In genomic region chr6:38492550-38492949, GRCm38 (mm10) we compare ENCODE assay signal across 9 mouse cellular contexts. TPM values are rescaled to one million over a fixed set of nuclear protein-coding genes. Genes with fewer than 3 reads are reported as not detected.
DNase-seq lines count a peak whose midpoint lies in the region; ATAC-seq lines count a peak whose summit lies in the region.
"Had no signal": no experiment of that assay in that cellular context is flagged by ENCODE, and none has a peak within 500 bp of the region (broad histone marks: within the 10 kb centered on the region; RNA-seq: fewer than 3 reads in every experiment).

No protein-coding gene starts in this region.

- H3K27ac ChIP-seq in forebrain, embryonic 14.5 days (ENCODE audit: low read depth, low read length), result no peak overlapping the region
- H3K27ac ChIP-seq in forebrain, embryonic 15.5 days (replicated peaks), result no peak overlapping the region
- no peak overlapping the region for H3K27ac ChIP-seq in neural tube, embryonic 15.5 days (replicated peaks)
- H3K27ac ChIP-seq: stomach, embryonic 15.5 days had no signal

- no peak overlapping the region for H3K4me2 ChIP-seq in forebrain, embryonic 14.5 days (ENCODE audit: low read length)
- no peak overlapping the region for H3K4me2 ChIP-seq in forebrain, embryonic 15.5 days (replicated peaks)
- no peak overlapping the region for H3K4me2 ChIP-seq in neural tube, embryonic 15.5 days
- H3K4me2 ChIP-seq: stomach, embryonic 15.5 days had no signal

- H3K4me1 ChIP-seq in forebrain, embryonic 14.5 days (ENCODE audit: control insufficient read depth, insufficient read depth, low read length), result no peaks in the 10 kb centered on the region
- no peaks in the 10 kb centered on the region for H3K4me1 ChIP-seq in forebrain, embryonic 15.5 days
- no peaks in the 10 kb centered on the region for H3K4me1 ChIP-seq in neural tube, embryonic 15.5 days
- H3K4me1 ChIP-seq: stomach, embryonic 15.5 days had no signal

- no peaks in the 10 kb centered on the region for H3K9me3 ChIP-seq in forebrain, embryonic 14.5 days (replicated peaks; ENCODE audit: control insufficient read depth, low read length)
- no peaks in the 10 kb centered on the region for H3K9me3 ChIP-seq in forebrain, embryonic 15.5 days
- no peaks in the 10 kb centered on the region for H3K9me3 ChIP-seq in neural tube, embryonic 15.5 days (replicated peaks)
- H3K9me3 ChIP-seq: stomach, embryonic 15.5 days had no signal

- H3K4me3 ChIP-seq in forebrain, embryonic 14.5 days (ENCODE audit: low read depth, low read length), result no peak overlapping the region
- no peak overlapping the region for H3K4me3 ChIP-seq in forebrain, embryonic 15.5 days
- H3K4me3 ChIP-seq in neural tube, embryonic 15.5 days (replicated peaks), result no peak overlapping the region
- H3K4me3 ChIP-seq: stomach, embryonic 15.5 days had no signal

- DNase-seq in forebrain, embryonic 14.5 days (ENCODE audit: low spot score), result peak; percentile 44
- DNase-seq in neural tube, embryonic 10.5 days (ENCODE audit: extremely low spot score, low spot score), result peak; percentile 31
- peak; percentile 54 for DNase-seq in c-Kit-positive CD71-positive TER-119-negative erythroid progenitor cells, embryonic 14.5 days (ENCODE audit: low read depth)
- DNase-seq in lung, postnatal 14 days, result peak; percentile 63
- DNase-seq in splenic B cell, adult 2 months (ENCODE audit: low read depth, low spot score), result peak; percentile 79

- H3K9ac ChIP-seq in forebrain, embryonic 14.5 days (ENCODE audit: low read length), result no peak overlapping the region
- H3K9ac ChIP-seq in forebrain, embryonic 15.5 days (replicated peaks), result no peak overlapping the region
- no peak overlapping the region for H3K9ac ChIP-seq in neural tube, embryonic 15.5 days (replicated peaks)
- H3K9ac ChIP-seq: stomach, embryonic 15.5 days had no signal

- WGBS in forebrain, embryonic 14.5 days, result 86% methylated on average over 3 of the region's 3 CpGs
- WGBS in forebrain, embryonic 15.5 days, result 87% methylated on average over 3 of the region's 3 CpGs
- WGBS in neural tube, embryonic 15.5 days, result 84% methylated on average over 3 of the region's 3 CpGs

- peaks cover 59% of the 10 kb centered on the region for H3K36me3 ChIP-seq in forebrain, embryonic 14.5 days (ENCODE audit: control insufficient read depth, insufficient read depth, low read length)
- peaks cover 64% of the 10 kb centered on the region for H3K36me3 ChIP-seq in forebrain, embryonic 15.5 days
- peaks cover 45% of the 10 kb centered on the region for H3K36me3 ChIP-seq in neural tube, embryonic 15.5 days
- H3K36me3 ChIP-seq in splenic B cell, adult 2 months (ENCODE audit: control insufficient read depth, insufficient read depth, low read length, poor library complexity, severe bottlenecking), result peaks cover 18% of the 10 kb centered on the region

- no peak for ATAC-seq in forebrain, embryonic 14.5 days
- ATAC-seq in forebrain, embryonic 15.5 days (replicated peaks), result no peak
- ATAC-seq in neural tube, embryonic 15.5 days (ENCODE audit: low FRiP score), result no peak
- peak; percentile 80 for ATAC-seq in granulocyte monocyte progenitor cell, adult 5-6 weeks (replicated peaks; ENCODE audit: poor library complexity, severe bottlenecking)

- H3K27me3 ChIP-seq in forebrain, embryonic 14.5 days (replicated peaks; ENCODE audit: control insufficient read depth, insufficient read depth, low read length), result no peaks in the 10 kb centered on the region
- H3K27me3 ChIP-seq in forebrain, embryonic 15.5 days, result no peaks in the 10 kb centered on the region
- H3K27me3 ChIP-seq in neural tube, embryonic 15.5 days (replicated peaks), result no peaks in the 10 kb centered on the region
- H3K27me3 ChIP-seq in splenic B cell, adult 2 months (ENCODE audit: control insufficient read depth, insufficient read depth, low read length, poor library complexity, severe bottlenecking), result no peaks in the 10 kb centered on the region
- H3K27me3 ChIP-seq: stomach, embryonic 15.5 days had no signal

RNA-seq across cellular contexts. Expression of gene Fmc1, which starts 40.8 kb away (rescaled TPM):
- polyA plus RNA-seq in forebrain, embryonic 14.5 days (2014; fragmentation: Nextera tagmentation; extraction: Ambion mirVana), result 152 and 179 TPM in 2 replicates
- 152 and 161 TPM in 2 replicates for polyA plus RNA-seq in forebrain, embryonic 15.5 days (2015; fragmentation: Nextera tagmentation; extraction: Ambion mirVana)
- 218 and 249 TPM in 2 replicates for polyA plus RNA-seq in neural tube, embryonic 15.5 days (2015; fragmentation: Nextera tagmentation; extraction: Ambion mirVana)
- 128 and 160 TPM in 2 replicates for total RNA-seq in granulocyte monocyte progenitor cell, adult 5-6 weeks (2014; fragmentation: Nextera tagmentation)
- 61.3 and 84.4 TPM in 2 replicates for total RNA-seq in granulocyte monocyte progenitor cell, adult 5-6 weeks (2017)

RNA-seq across cellular contexts. Expression of gene Luc7l2, which starts 58.6 kb away (rescaled TPM):
- 22.8 and 32.5 TPM in 2 replicates for polyA plus RNA-seq in forebrain, embryonic 14.5 days (2014; fragmentation: Nextera tagmentation; extraction: Ambion mirVana)
- 40.0 and 41.5 TPM in 2 replicates for polyA plus RNA-seq in forebrain, embryonic 15.5 days (2015; fragmentation: Nextera tagmentation; extraction: Ambion mirVana)
- 42.1 and 48.2 TPM in 2 replicates for polyA plus RNA-seq in neural tube, embryonic 15.5 days (2015; fragmentation: Nextera tagmentation; extraction: Ambion mirVana)
- 176 TPM in 2 replicates for total RNA-seq in granulocyte monocyte progenitor cell, adult 5-6 weeks (2014; fragmentation: Nextera tagmentation)
- total RNA-seq in granulocyte monocyte progenitor cell, adult 5-6 weeks (2017), result 185 and 219 TPM in 2 replicates

RNA-seq across cellular contexts. Expression of gene Ubn2, which starts 58.8 kb away (rescaled TPM):
- 10.7 and 13.9 TPM in 2 replicates for polyA plus RNA-seq in forebrain, embryonic 14.5 days (2014; fragmentation: Nextera tagmentation; extraction: Ambion mirVana)
- 19.1 and 20.8 TPM in 2 replicates for polyA plus RNA-seq in forebrain, embryonic 15.5 days (2015; fragmentation: Nextera tagmentation; extraction: Ambion mirVana)
- 17.1 and 21.8 TPM in 2 replicates for polyA plus RNA-seq in neural tube, embryonic 15.5 days (2015; fragmentation: Nextera tagmentation; extraction: Ambion mirVana)
- total RNA-seq in granulocyte monocyte progenitor cell, adult 5-6 weeks (2014; fragmentation: Nextera tagmentation), result 48.2 and 57.1 TPM in 2 replicates
- total RNA-seq in granulocyte monocyte progenitor cell, adult 5-6 weeks (2017), result 19.0 and 27.8 TPM in 2 replicates
